Mouse (Mus musculus) forelimb bud, embryonic 11.5 days (tissue): Measurements from ENCODE around the gene Mkrn3.

Experiments used
- DNase-seq: peaks from one replicate; pipeline ENCODE4 v3.0.0-alpha.2; 2012; ENCODE audit warnings: low read depth, low spot score

Gene Mkrn3

GRCm38 (mm10) chr7:62378529-62378928 is 41.4 kb downstream of the Mkrn3 start:
- no peak for DNase-seq

GRCm38 (mm10) chr7:62377313-62377712 is 42.6 kb downstream of the Mkrn3 start:
- no peak for DNase-seq

GRCm38 (mm10) chr7:62376510-62377304 is 43.2 kb downstream of the Mkrn3 start, which contains the start of gene Magel2:
Gene Magel2, plus strand, starts transcription at chr7:62377010.
- peak; percentile 72 for DNase-seq

- DNase-seq, result peak; percentile 48
These were observed 44.3 kb downstream of the Mkrn3 start for GRCm38 (mm10) chr7:62375658-62376057.
